In genomic region chr4:109105254-109105653, GRCm38 (mm10) we compare ENCODE assay signal across 12 mouse cellular contexts.
"Had no signal": no experiment of that assay in that cellular context is flagged by ENCODE, and none has a peak within 500 bp of the region (broad histone marks: within the 10 kb centered on the region; RNA-seq: fewer than 3 reads in every experiment).

No protein-coding gene starts in this region.

- H3K9me3 ChIP-seq: limb, embryonic 10.5 days; liver, embryonic 15.5 days; midbrain, embryonic 15.5 days; neural tube, embryonic 13.5 days had no signal

- H3K4me3 ChIP-seq: limb, embryonic 10.5 days; liver, embryonic 15.5 days; midbrain, embryonic 15.5 days; neural tube, embryonic 13.5 days had no signal

- H3K27me3 ChIP-seq: liver, embryonic 15.5 days; midbrain, embryonic 15.5 days; neural tube, embryonic 13.5 days had no signal

- ATAC-seq: midbrain, embryonic 15.5 days had no signal

- DNase-seq: layer of hippocampus, adult 9-11 months; layer of hippocampus, postnatal 36 days; lung, adult 2 months; lung, postnatal 36 days; right cerebral cortex, postnatal 25 days; thymus, postnatal 36 days had no signal

- H3K4me2 ChIP-seq: liver, embryonic 11.5 days; liver, embryonic 15.5 days; midbrain, embryonic 11.5 days; midbrain, embryonic 15.5 days; neural tube, embryonic 13.5 days had no signal

- H3K4me1 ChIP-seq: limb, embryonic 10.5 days; midbrain, embryonic 15.5 days had no signal

- H3K27ac ChIP-seq: limb, embryonic 10.5 days; liver, embryonic 15.5 days; midbrain, embryonic 15.5 days; neural tube, embryonic 13.5 days had no signal

- H3K36me3 ChIP-seq: midbrain, embryonic 15.5 days had no signal

- H3K9ac ChIP-seq: liver, embryonic 15.5 days; midbrain, embryonic 15.5 days; neural tube, embryonic 13.5 days had no signal
